Mouse (Mus musculus) heart, postnatal 0 days (tissue): ENCODE data around the gene Xxylt1.

Experiments
- CTCF ChIP-seq: IDR thresholded peaks from 2 replicates; pipeline ENCODE4 v1.5.1; 2016; ENCODE audit warnings: antibody characterized with exemption, control low read depth, low read depth
- EP300 ChIP-seq: IDR thresholded peaks from 2 replicates; pipeline ENCODE4 v1.6.1; 2016; ENCODE audit warnings: antibody characterized with exemption, low read depth

DNA sequence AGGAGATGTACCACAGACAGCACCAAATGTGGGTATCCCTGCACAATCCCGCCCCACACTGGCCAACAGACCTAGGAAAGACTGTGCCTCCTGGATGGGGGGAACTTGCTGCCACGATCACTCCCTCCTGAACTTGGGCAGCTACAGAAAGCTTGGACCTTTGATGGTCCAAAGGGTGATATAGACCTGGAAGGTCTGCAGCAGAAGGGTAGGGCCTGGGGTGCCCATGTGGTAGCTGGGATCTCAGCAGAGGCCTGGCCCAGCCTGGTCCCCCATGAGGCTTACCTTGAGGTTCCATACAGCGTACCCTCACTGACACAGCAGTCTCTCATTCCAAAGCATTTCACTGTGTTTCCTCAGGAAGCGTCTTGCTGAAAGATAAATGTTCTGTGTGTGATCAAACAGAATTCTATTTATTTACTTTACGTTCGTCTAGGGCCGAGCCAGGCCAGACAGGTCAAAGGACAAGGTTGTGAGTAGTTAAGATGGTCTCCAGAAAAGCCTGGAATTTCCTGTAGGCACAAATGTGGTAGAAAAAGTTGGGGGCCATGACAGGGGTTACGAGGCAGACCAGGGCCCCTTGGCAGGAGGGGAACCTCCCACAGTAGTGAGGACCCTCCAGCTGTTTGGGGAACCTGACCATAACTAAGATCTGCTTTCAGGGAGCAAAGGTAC is 153.0 kb downstream of the Xxylt1 start:
- TF ChIP-seq EP300 (no peak), CTCF (no peak)
